Mouse (Mus musculus) heart, postnatal 25 days (tissue): ENCODE data around the gene Rassf2. TPM values are rescaled to one million over a fixed set of nuclear protein-coding genes. Genes with fewer than 3 reads are reported as not detected.
A peak's percentile ranks its signal among the peaks of the same experiment; 100 is the strongest.

ENCODE experiments used
- DNase-seq: peaks from one replicate; pipeline ENCODE4 v3.0.0; 2022; ENCODE audit warnings: low spot score
- intact Hi-C: fragments of 180-260 bp; cut with DNase I; formaldehyde crosslinking; loops from one replicate; pipeline ENCODE4 v1.15.1; 2025
- total RNA-seq, 2 experiments: library from RNA; stranded (reverse); gene quantifications; 2 replicates each; pipeline ENCODE4 v1.2.3; 2021

Rassf2 gene
- total RNA-seq, 2 experiments from 2014 or later, result 8.2 to 10.4 TPM

DNA sequence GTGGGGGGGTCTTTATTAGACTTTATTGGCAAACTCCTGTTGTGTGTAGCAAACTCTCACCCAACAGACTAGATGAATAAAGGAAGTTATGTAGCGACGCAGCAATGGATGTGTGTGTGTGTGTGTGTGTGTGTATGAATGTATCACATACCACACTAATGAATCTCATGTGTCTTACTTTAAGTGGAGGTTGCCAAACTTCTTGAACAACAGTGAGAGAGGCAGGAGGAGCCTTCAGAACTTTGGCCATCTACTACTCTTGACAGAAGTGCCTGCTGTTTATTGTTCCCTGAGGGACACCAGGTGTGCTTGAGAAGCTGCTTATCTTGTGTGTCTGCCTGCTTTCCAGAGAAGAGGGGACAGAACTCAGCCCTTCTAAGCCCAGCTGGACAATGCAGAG lies 19.3 kb downstream of the Rassf2 start:
- intact Hi-C loops, result no loop called here
- DNase-seq, result no peak

DNA sequence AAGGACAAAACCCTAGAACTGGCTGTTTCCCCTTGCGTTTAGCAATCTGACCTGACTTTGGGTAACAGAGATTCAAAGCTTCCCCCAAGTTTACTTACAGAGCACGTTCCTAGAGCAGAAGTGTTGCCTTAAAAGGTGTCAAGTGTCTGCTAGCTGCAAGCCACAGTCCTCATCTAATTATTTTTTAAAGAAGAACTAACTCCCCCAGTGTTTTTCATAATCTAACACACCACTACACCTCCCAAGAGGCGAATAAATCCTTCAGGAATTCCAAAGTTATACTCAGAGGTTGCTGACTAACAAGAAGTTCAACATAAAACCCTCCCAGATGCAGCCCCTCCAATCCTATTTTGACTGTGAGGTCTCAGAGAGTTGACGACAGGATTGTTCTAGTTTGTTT lies 21.9 kb downstream of the Rassf2 start:
- intact Hi-C loops, result no loop called here
- no peak for DNase-seq

DNA sequence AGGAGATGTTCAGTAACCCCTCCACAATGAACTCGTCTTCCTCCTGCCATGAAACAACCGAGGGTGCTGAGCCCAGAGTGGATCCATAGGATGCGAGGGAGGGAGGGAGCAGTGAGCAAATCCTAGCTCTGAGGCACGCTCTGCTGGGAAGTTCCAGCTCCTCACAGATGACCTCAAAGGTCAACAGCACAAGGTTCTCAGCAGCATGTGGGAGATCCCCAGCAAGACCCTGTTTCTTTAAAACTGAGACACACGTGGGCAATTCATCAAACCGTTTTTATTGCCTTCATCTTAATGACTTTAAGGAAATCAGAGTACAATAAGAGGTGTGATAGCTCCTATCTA lies 22.6 kb downstream of the Rassf2 start:
- intact Hi-C loops, result no loop called here
- no peak for DNase-seq

DNA sequence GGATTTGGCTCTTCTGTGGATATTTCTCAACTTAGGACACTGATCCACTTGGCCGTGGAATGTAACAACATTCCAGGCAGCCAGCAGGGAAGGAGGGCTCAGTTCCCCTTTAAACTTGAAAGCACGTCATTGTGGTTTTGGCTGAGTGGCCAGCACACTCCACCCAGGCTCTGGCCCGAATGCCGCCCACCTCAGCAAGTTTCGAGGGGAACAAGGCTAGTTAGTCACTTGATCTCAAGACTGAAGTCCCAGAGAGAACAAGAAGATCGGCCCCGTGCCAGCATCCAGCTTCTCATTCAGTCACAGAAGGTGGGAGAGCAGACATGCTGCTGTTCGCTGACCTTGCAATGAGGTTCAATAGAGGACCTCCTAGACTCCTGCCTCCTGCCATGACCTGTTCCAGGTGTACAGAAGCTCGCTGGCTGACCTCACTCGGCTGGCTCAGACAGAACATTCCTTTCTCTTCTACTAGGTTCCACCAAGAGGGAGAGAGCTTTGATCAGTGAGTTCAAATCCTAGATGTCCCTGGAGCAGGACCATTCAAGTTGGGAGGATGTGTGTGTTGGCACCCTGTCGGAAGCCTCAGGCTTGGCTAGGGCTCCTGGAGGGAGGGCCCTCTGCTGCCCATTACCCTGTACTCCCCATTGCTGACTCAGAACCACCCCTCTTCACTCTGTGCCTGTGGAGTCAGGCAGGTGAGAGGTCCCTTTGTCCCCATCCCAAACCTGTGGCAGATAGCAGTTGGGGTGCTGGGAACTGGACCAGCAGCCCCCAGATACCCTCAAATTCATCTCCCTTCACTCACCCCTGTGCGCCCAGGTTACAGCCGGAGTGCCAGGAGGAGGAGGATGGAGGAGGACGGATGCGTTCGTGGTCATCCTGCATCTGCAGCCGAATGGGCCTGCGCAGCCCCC lies 23.2 kb downstream of the Rassf2 start:
- DNase-seq, result peak; percentile 79
- intact Hi-C loops, result no loop called here

DNA sequence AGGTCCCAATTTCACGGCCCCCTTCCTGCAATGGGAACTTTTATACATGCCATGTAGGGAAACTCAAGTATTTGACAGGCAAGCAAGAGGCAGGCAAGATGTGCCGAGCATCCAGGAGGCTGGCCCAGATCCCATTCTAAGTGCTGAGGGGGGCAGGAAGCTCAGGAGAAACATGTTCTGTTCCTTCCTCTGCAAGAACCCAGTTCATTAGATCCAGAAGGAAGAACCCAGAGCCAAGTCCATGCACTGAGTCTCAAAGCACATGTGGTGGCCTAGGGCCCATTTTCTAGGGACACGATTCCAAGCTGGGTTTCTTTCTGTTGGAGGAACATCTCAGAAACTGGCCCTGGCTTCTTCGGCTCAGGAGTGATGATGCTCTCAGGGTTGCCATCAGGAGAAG lies 24.6 kb downstream of the Rassf2 start:
- intact Hi-C loops, result no loop called here
- no peak for DNase-seq

- intact Hi-C loops, result no loop called here
- no peak for DNase-seq
These were observed 25.4 kb downstream of the Rassf2 start for GRCm38 (mm10) chr2:132004495-132005136.

- intact Hi-C loops, result no loop called here
- DNase-seq, result no peak
These were observed 26.1 kb downstream of the Rassf2 start for GRCm38 (mm10) chr2:132003916-132004315.

GRCm38 (mm10) chr2:132001696-132002334 lies 28.2 kb downstream of the Rassf2 start:
- DNase-seq, result no peak
- intact Hi-C loops, result no loop called here

DNA sequence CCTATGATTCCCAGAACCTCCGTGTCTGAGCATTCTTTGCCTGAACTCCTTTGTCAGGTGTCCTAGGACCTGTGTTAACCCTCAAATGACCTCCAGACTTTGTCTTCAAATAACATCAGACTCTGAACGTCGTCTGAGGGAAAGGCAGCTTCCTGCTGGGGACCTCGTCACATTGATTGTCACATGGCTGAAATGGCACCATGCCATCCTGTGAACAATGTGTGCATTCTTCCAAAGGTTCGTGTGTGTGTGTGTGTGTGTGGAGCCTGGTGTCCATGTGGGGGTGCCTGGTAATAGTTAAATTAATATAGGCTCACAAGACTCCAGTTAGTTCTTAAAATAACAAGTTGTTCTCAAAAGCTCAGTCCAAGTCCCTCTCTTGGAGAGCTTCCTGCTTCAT lies 32.7 kb downstream of the Rassf2 start:
- no peak for DNase-seq
- intact Hi-C loops, result no loop called here

GRCm38 (mm10) chr2:131996369-131996768 lies 33.7 kb downstream of the Rassf2 start:
- intact Hi-C loops, result no loop called here
- no peak for DNase-seq

DNA sequence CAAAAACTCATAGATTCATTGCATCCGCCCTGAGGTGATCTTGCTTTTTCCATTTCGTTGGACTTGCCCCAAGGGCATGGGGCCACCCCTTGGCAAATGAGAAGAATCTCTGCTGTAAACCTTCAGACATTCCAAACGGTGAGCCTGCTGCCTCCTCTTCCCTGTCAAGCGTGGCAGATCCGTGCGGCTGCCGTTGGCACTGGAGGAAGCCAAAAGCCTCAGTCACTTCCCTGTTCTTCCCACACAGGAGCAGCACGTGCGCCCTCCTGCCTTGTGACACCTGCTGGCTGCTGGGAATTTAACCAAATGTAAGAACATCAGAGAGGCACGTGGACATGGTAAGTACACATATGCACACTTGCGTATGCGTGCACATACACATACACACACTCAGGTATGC lies 34.3 kb downstream of the Rassf2 start:
- intact Hi-C loops, result no loop called here
- DNase-seq, result no peak

GRCm38 (mm10) chr2:131994971-131995370 lies 35.1 kb downstream of the Rassf2 start:
- intact Hi-C loops, result no loop called here
- no peak for DNase-seq

DNA sequence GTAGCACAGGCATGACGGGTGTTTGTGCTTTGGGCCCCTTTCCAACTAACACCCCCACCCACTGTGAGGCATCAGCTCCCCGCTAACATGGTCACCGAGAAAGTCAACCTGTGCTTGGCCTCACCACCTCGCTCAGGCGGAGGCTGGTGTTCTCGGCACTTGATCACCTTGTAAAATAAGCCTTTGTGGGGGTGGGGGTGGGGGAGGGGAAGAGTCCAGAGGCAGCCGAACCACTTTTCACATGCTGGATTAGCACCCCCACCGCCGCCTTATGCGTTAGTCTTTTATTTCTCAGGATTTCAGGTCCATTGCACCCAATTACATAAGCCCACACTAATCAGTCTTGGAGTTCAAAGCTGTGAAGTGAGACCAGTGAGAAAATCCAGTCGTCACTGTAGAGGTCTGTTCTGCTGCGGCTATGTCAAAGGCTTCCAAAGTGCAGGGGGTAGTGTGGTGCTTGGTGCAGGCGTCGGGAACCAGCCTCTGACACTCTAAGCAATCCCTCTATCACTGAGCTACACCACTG lies 36.4 kb downstream of the Rassf2 start:
- no peak for DNase-seq
- intact Hi-C loops, result no loop called here

- intact Hi-C loops, result no loop called here
- DNase-seq, result no peak
These were observed 36.9 kb downstream of the Rassf2 start for GRCm38 (mm10) chr2:131993151-131993550.

GRCm38 (mm10) chr2:131992487-131992886 lies 37.6 kb downstream of the Rassf2 start:
- no peak for DNase-seq
- intact Hi-C loops, result no loop called here

DNA sequence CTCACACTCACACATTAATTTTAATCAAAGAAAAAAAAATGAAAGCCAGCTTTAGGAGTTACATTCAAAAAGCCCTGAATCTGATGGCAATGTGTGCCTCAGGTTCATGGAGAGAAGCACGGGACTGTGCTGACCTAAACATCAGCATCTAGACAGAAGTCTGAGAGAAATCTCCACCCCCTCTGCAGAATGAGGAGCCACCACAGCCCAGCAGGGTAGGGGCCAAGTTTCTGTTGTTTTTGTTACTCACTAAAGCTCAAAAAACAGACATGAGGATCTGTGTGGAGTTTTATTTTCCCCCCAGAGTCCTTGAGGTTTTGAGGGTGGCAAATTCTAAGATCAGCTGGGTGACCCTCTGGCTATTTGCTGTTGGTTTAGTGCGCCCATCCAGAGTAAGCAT lies 41.5 kb downstream of the Rassf2 start:
- no peak for DNase-seq
- intact Hi-C loops, result loop anchor here (5.0 to 10.0 kb wide), 2 partner anchors 69 to 496 kb away; no protein-coding TSS in a partner anchor

GRCm38 (mm10) chr2:131987950-131988349 lies 42.1 kb downstream of the Rassf2 start:
- intact Hi-C loops, result loop anchor here (5.0 to 10.0 kb wide), 2 partner anchors 69 to 497 kb away; no protein-coding TSS in a partner anchor

GRCm38 (mm10) chr2:131982546-131983196 lies 47.4 kb downstream of the Rassf2 start:
- intact Hi-C loops, result loop anchor here (1.0 to 10.0 kb wide), 3 partner anchors 130 to 502 kb away; no protein-coding TSS in a partner anchor
- DNase-seq, result no peak

More at GRCm38 (mm10) chr2:131987950-131988349, 42.1 kb downstream of the Rassf2 start:
- DNase-seq, result no peak

GRCm38 (mm10) chr2:131980866-131981265 lies 49.2 kb downstream of the Rassf2 start:
- intact Hi-C loops, result loop anchor here (10.0 kb wide), 1 partner anchor 504 kb away; no protein-coding TSS in a partner anchor
- DNase-seq, result peak; percentile 32

- intact Hi-C loops, result no loop called here
These were observed 53.4 kb downstream of the Rassf2 start for GRCm38 (mm10) chr2:131976663-131977062.

More at GRCm38 (mm10) chr2:131976663-131977062, 53.4 kb downstream of the Rassf2 start:
- no peak for DNase-seq
